Mouse (Mus musculus) v-Abl transformed pro-B cells (cell line): ENCODE data around the gene Hoxc6.

Experiments used
- in situ Hi-C, 2 experiments: fragments of 400-800 bp; cut with MboI; formaldehyde crosslinking; loops; one replicate each; pipeline ENCODE4 v1.15.1; 2025; ENCODE audit not compliant: unreplicated experiment in 2 of 2

Hoxc6 gene

DNA sequence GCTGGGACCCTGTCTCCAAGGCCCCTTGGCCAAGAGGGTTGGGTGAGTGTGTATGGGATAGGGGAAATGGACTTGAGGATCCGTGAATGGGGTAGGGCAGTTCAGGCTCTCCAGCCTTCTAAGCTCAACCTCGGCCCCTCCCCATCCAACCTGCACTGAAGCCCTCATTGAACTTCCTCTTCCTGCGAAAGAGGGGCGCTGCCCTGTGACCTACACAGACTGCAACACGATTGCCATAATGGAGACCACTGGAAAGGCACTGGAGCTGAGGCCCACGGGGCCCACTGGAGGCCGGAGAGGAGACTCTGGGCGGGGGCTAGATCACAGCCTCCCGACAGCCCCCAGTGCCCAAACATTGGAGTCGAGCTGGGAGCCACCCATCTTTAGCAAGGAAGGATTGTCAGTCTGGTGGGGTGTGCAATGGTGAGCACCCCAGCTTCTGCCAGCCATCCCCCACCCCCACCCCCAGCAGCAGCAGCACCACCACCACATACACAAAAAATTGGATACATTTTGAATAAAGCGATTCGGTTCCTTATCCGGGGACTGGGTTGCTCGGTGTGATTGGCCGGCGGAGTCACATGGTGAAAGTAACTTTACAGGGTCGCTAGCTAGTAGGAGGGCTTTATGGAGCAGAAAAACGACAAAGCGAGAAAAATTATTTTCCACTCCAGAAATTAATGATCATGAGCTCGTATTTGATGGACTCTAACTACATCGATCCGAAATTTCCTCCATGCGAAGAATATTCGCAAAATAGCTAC is 36.2 kb downstream of the Hoxc6 start:
- in situ Hi-C loops: no loop called here

DNA sequence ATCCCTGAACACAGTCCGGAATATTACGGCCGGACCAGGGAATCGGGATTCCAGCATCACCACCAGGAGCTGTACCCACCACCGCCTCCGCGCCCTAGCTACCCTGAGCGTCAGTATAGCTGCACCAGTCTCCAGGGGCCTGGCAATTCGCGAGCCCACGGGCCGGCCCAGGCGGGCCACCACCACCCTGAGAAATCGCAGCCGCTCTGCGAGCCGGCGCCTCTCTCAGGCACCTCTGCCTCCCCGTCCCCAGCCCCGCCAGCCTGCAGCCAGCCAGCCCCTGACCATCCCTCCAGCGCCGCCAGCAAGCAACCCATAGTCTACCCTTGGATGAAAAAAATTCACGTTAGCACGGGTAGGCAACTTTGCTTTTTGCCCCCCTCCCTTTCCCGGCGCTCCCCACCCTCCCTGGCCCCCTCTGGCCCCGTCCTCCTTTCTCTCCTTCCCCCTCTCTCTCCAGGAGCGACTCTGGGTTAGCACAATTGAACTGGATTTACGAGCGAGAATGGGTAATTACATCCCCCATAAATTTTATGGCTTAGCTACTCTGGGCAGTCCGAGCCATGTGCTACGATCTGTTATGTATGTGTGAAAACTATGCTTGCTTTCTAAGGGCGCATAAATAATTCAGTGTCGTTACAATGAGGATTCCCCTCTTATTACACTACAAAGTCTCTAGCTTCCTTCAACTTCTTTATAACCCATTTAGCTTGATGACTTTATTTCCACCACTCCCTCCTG is 36.9 kb downstream of the Hoxc6 start:
- in situ Hi-C loops: no loop called here

DNA sequence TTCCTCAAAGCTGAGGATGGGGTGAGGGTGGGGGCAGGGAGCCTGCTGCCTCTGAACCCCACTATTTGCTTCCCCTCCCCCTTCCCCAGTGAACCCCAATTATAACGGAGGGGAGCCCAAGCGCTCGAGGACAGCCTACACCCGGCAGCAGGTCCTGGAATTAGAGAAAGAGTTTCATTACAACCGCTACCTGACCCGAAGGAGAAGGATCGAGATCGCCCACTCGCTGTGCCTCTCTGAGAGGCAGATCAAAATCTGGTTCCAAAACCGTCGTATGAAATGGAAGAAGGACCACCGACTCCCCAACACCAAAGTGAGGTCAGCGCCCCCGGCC is 37.5 kb downstream of the Hoxc6 start:
- in situ Hi-C loops: no loop called here

DNA sequence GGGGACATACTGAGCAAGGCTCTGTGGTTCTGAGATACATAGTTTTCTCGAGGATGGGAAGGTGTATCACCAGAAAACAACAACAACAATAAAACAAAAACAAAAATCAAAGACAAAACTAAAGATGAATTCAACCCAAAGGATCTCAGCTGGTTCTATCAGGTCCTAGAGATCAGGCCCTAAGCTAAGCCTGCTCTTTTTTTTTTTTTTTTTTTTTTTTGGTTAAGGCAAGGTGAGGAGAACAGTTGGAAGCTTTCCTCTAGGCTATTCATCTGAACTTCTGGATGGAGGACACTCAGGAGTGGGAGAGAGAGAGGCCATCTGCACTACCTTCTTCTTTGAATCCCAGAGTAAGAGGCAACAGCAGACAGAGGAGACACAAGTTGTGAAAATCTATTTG is 39.5 kb downstream of the Hoxc6 start:
- in situ Hi-C loops: no loop called here

DNA sequence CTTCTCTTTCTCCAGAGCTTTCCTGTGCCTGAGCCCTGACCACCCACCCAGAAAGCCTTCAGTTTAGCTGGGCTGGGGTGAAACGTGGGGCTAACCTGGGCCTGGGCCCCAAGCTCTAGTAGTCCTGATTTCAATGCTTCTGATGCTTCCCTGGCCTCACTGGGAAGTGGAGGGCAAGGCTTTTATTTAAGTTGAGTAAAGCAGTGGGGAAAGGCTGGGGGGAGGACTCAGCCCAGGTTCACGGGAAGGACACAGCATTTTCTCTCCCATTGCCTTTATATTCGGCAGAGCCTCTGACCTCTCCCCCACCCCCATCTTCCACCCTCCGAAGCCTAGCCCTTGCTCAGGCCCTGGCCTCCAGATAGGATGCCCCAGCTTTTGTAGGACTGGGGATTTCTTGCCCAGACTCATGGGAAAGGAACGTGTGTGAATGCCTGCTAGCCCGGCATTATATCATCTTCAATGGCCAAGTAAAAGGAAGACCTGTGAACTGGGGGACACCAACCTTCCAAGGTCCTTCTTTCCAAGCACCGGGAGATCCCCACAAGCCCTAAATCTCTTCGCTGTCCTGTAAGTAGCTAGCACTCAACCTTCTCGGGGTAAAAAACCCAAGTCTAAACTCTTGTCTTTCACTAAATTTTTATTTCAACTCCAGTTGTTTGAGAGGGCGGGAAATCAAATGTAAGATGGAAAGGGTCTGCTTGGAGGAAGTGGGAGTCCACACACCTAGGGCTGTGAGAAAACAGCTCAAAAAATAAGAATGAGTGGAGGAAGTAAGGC is 40.8 kb downstream of the Hoxc6 start:
- in situ Hi-C loops: no loop called here

DNA sequence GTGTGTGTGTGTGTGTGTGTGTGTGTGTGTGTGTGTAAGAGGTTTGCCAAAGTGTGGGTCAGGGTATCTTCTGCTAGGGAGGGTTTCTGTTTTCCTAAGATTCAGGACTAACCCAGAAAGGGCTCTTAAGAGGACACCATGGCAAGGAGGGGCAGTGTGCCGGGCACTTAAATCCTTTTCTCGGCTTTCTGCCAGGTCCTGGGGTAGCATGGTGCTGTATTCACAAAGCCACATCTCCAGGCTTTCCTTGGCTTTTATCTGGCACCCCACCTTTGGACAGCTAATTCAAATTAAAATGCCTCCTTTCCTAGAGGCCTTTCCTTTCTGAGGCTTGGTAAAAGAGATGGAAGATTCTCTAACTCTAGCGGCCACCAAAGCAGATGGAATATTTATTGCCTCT is 41.6 kb downstream of the Hoxc6 start:
- in situ Hi-C loops: no loop called here

DNA sequence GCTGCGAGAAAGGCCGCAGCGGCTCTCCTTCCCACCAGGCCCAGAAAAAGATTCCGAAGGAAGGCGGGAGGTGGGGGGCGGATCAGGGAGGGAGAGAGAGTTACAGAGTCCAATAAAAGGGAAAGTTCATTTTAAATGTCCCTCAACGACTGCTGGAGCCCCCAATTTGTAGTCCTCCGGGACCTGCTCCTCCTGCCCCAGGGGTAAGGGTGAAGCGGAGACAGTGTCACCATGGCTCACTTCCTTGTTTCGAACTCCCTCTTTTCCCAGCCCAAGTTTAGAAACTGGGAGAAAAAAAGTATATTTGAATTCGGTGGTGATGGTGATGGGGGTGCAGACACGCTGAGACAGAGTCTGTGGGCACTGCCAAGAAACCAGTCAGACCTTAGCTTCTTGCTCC is 42.5 kb downstream of the Hoxc6 start:
- in situ Hi-C loops: no loop called here

DNA sequence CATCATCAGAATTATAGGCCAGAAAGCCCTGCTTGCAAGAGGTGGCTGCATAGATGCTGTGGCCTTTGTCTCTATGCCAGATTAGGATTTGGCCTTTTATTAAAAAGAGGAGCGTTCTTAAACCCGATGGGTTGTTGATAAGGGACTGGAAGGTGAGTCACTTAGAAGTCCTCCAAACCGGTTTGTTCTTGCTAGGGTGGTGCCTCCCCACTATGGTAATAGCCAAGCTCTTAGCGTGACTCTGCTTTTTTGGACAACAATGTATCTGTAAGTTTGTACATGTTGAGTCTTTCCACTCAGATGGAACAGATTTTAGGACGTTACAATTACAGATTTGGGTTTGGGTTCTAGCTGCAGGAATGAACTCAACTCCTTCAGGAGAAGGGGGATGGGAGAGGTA is 43.6 kb downstream of the Hoxc6 start:
- in situ Hi-C loops: no loop called here

DNA sequence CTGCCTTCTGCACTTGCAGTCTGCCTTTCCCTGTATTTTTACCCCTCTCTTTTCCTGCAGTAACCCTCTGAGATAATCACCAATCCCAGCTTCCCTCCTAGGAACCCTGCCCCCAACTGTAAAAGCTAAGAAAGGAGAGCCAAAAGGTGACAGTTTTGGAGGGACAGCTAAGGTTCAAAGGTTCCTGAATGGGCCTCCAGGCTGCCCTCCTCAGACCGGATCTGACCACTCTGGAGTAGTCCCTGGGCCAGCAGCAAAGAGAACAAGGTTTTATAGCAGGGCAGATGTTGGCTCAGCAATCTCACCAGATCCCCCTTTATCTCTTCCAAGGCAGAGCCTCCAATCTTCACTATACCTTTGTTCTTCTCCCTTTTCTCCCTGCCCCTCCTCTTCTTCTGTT is 44.2 kb downstream of the Hoxc6 start:
- in situ Hi-C loops: no loop called here

DNA sequence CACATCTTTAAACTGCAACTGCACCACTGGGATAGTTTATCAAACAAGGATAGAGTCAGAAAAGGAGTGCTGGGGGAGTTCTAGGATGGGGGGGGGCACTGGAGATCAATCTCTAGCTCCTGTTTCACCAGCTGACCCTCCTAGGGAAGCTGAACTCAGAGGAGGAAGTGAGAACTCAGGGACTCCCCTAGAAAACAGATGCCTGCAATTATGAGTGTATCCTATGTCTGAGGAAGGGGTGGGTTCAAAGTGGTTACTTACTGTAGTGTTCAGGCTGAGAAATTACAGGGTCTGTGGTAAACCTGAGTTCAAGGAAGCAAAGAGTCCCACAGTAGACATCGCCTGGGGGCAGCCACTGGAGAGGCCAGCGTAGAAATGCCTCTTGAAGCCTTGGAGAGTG is 53.6 kb downstream of the Hoxc6 start:
- in situ Hi-C loops: no loop called here

DNA sequence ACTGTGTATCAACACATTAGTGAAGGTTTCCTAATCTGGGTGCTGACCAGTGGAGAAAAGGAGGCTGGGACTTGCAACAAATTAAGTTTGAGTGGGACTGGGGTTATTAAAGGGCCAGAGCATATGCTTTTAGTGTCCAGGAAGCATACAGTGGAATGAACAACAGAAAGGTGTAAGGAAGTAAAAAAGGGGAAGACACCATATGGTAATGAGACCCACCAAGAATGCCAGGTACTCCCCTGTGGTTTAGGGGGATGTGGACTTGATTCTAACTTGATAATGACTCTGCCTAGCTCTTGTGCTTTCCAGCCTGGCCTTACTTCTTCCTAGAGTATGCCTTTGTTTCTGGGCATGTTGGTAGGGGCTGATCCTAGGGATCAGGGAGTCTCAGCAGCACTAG is 55.2 kb downstream of the Hoxc6 start:
- in situ Hi-C loops: no loop called here

DNA sequence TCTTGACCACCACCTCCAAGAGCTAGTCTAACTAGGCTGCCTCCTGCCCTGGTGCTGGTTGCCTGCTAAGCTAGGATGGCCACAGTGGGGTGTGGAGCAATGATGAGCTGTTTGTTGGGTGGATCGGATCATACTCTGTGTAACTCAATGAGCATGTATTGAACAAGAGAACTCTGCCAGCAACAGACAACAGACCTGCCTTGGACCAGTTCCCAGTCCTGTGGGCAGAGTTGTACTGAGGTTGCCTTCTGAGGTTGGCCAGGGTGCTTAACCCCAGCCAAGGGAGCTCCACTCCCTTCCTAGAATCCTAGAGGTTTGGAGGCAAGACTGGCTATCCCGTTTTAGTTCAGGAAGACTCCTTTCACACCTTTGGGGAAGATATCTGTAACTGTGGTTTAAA is 58.3 kb downstream of the Hoxc6 start:
- in situ Hi-C loops: no loop called here

DNA sequence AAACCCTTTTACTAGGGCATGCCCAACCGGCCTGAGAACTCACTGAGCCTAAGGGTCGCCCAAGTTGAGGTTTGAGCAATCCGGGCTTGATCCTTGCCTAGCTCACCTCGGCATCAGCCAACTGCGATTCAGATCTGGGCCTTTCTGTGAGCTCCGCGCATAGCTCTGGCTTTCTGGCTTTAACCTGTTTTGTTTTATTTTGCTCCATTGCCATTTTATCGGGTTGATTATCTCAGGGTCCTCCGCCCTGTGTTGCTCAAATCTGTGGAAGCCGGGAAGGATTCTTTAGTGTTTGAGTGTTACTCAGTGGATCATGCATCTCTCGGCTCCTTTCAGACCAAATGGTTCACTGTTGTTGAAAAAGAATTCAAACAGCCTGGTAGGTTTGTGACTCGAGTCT is 60.7 kb downstream of the Hoxc6 start:
- in situ Hi-C loops: no loop called here

DNA sequence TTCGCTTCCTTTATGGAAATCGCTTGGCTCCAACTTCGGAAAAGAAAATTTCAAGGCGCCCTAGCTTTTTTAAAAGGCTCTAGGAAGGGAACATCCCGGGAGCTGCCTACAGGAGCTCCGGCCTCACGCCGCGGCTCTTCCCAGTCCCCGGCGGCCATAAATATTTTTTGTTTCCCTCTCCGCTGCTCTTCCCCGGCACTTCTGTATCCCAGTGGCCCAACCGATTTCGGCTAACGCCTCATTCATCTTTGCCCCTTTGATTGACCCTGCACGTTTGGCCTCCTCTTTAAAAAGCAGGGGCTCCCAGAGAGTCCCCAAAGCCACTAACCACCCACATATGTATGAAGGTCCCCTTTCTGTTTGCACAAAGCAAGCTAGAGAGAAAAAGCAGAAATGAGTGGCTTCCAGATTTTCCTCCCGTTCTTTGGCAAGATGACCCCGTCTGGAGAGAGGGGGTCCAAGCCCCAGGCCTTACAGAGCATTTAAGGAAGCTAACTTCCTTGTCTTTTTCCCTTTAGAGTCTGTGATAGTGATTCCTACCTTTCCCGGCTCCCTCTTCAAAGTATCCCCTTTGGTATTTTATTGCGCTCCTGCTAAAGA is 61.4 kb downstream of the Hoxc6 start:
- in situ Hi-C loops: no loop called here

DNA sequence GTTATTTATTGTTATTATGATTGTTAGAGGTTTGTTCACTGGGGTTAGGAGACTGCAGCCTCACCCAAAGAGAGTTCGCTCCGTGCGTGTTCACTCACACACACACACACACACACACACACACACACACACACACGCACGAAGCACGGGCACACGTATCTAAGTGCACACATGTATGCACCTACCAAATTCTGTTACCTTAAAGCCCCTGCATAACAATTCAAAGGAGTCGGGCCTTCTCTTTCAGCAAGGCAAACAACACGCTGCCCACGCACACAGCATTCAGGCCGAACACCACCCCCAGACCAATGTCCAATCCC is 61.9 kb downstream of the Hoxc6 start:
- in situ Hi-C loops: no loop called here

DNA sequence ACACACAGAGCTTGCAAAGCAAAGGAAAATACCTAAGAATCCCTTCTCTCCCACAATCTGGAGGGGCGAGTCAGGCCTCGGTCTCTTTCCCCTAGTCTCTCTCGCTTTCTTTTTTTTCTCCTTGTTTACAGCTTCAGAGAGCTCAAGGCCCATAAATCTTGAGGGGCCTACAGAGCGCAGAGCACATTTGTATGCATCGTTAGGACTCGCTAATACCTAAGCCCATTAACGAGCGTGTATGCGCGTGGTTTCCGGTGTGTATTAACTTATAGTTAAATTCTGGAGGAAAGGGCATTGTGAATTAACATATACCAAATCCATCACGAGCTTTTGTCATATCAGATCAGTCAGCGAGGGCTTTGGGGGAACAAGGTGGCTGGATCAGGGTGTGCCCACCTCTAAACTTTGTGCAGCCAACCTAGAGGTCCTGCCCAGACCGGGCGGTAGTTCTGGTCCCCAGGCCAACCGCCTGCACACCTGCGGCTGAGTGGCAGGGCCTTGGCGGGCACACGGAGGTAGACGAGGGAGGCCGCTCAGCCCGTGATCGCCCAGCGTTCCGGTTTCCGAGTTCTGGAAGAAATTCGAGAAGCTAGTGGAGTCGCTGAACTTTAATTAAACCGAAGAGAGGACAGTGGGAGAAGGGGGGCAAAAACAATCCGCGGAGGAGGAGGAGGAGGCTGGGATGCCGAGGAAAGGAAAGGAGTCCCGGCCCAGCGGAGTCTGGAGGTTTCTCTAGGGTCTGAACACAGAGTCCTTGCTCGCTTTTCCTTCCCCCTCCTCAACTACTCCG is 62.5 kb downstream of the Hoxc6 start:
- in situ Hi-C loops: no loop called here

DNA sequence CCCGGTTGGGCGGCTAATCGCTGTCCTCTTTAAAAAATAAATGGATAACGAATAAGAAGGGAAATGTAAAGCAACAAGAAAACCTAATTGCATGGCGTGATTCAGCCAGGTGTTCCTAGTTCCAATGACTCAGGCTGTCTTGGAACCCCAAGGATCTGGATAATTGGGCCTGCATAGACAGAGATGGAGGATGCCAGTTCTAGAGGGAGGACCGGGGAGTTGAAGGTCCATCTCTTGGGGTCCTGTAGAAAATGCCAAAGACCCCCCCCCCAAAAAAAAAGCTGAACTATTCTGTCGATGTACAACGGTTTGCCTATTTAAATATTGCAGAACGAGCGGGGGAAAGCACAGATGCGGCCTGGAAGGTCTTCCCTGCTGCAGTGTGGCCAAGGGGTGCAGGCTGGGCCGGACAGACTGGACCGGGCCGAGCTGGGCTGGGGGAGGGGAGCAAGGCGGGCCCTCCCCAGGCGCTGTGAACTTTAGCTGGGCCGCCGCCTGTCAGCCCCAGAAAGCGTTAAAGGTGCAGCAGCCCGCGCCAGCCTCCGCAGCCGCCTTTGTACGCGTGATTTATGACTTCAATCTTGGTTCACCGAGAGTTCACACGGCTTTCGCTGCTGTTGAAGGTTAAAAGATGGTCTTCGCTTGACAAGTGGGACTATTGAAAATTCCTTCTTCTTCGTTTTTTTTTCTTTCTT is 63.2 kb downstream of the Hoxc6 start:
- in situ Hi-C loops: no loop called here
